Mouse (Mus musculus): Measurements from ENCODE around the gene Hivep3.

- TF ChIP-seq CTCF (IDR thresholded peaks at IDR 0.05; ENCODE audit: control insufficient read depth, insufficient read depth, insufficient read length) = no peak
- no peak for TF ChIP-seq MYOD1 (IDR thresholded peaks at IDR 0.05; ENCODE audit: control insufficient read depth, insufficient read length, low read depth)
- no peak for TF ChIP-seq USF1 (IDR thresholded peaks at IDR 0.05; ENCODE audit: low read depth)
- no peak for TF ChIP-seq FOSL1 (IDR thresholded peaks at IDR 0.05; ENCODE audit: insufficient read depth, low read length, poor library complexity, severe bottlenecking)
- TF ChIP-seq MAX (IDR thresholded peaks at IDR 0.05) = no peak
- no peak for TF ChIP-seq MYOG (IDR thresholded peaks at IDR 0.05; ENCODE audit: control insufficient read depth, extremely low read depth, insufficient read length)
Observed at GRCm38 (mm10) chr4:119812775-119813174, 79.2 kb downstream of the Hivep3 start.
